Mouse (Mus musculus) CD4-positive, CD25-positive, alpha-beta regulatory T cell, adult 2 months (primary cell): Measurements from ENCODE around the gene Atxn1.
A peak's percentile ranks its signal among the peaks of the same experiment; 100 is the strongest.

Source experiments
- DNase-seq: peaks from one replicate; pipeline ENCODE4 v3.0.0-alpha.2; 2012; ENCODE audit warnings: low read depth, low spot score

The Atxn1 gene

GRCm38 (mm10) chr13:45632133-45632532, 332.7 kb downstream of the Atxn1 start:
- peak; percentile 32 for DNase-seq

GRCm38 (mm10) chr13:45630518-45631290, 334.1 kb downstream of the Atxn1 start:
- DNase-seq, result no peak

- DNase-seq, result no peak
These were observed 335.1 kb downstream of the Atxn1 start for GRCm38 (mm10) chr13:45629750-45630149.

DNA sequence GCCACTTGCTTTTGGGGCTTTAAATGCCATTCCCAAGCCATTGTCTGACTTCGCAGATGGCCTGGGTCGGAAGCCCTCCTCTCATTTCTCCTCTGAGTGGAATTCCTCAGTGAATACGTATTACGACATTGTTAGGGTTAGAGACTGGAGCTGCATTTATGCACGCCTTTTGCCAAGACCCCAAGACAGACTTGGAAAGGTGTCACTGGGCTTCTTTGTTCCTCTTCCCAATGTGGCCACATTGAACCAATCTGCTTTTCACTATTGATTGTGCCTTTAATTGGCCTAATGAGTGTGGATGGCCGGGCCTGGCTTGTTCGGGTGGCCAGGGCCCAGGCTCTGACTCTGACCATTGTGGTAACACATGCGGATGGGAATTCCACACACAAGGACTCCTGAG, 336.5 kb downstream of the Atxn1 start:
- DNase-seq, result no peak

GRCm38 (mm10) chr13:45627206-45627751, 337.5 kb downstream of the Atxn1 start:
- no peak for DNase-seq

- no peak for DNase-seq
These were observed 339.1 kb downstream of the Atxn1 start for GRCm38 (mm10) chr13:45625740-45626139.

DNA sequence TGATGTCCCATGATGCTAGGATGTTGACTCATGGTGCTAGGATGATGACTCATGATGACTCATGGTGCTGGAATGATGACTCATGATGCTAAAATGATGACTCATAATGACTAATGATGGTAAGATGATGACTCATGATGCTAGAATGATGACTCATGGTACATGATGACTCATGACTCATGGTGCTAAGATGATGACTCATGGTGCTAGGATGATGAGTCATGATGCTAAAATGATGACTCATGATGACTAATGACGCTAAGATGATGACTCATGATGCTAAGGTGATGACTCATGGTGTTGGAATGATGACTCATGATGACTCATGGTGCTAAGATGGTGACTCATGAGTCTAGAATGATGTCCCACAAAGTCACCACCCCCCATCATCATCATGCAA, 341.0 kb downstream of the Atxn1 start:
- DNase-seq, result peak; percentile 63

GRCm38 (mm10) chr13:45622871-45623546, 341.8 kb downstream of the Atxn1 start:
- no peak for DNase-seq

DNA sequence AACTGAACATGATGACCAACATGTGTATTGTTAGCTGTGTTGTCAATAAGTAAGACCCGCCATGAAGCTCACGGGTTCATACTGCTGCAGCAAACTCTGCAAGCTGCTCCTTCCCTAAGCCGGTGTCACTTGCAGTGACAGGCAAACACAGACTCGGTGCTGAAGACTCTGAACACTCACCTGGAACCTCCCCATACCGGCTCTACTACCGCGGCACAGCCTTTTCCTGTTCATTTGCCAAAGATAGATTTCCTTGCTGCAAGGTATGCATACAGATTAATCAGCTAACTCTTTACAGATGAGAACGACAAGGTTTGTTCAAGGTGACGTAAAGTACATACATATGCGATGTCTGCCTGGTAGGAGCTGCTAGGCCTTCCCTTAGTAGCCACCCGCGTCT, 344.1 kb downstream of the Atxn1 start:
- no peak for DNase-seq

GRCm38 (mm10) chr13:45620281-45620680, 344.5 kb downstream of the Atxn1 start:
- no peak for DNase-seq

DNA sequence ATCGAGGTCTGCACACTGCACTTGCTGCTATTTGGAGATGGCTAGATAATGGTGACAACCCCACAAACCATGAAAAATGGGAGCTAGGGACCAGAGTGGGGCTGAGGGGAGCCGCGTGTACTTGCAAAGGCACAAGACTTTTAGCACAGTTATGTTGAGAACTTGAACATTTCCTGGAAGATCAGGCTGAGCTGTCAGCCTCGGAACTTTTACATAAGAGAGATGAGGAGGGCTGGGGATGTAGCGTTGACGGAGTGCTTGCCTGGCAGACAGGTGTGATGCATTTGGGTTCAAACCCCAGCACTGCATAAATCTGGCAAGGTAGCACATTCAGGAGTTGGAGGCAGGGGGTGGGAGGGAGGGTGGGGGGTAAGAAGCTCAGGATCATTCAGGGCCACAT, 346.8 kb downstream of the Atxn1 start:
- DNase-seq, result no peak

DNA sequence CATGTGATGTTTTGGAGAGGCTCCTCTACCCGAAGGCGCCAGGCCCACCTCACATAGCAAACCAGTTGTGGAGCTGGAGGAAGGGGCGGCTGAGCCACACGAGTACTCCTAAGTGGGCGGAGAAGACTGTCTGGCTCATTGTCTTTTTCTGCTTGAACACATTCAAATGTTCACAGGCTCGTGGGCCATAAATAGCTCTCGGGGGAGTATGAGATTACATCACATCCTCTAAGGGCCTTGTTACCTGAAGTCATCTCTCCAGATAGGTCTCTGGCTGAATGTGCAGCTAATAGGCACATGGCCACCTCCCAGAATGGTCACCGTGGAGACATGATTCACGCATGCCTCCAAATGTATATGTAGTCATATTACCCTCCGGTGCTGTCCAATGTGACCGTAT, 350.0 kb downstream of the Atxn1 start:
- DNase-seq, result no peak

- peak; percentile 47 for DNase-seq
These were observed 351.5 kb downstream of the Atxn1 start for GRCm38 (mm10) chr13:45613346-45613745.

DNA sequence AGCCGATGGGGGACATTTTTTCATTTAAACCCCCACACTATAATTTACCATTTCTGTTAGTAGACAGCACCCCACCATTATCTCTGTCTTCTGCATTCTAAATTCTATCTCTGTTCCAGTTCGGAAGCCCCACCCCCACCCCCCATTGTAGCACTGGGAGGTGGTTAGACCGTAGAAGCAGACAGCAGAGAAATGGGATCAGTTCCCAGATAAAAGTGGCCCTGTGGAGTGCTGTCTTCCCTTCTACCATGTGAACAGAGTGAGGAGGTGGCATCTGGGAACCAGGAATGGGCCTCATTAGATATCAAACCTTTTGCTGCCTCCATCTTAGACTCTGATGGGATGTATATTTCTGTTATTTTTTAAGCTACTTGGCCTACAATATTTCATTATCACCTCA, 353.3 kb downstream of the Atxn1 start:
- no peak for DNase-seq

GRCm38 (mm10) chr13:45609461-45609860, 355.3 kb downstream of the Atxn1 start:
- no peak for DNase-seq

GRCm38 (mm10) chr13:45608593-45608992, 356.2 kb downstream of the Atxn1 start:
- peak; percentile 20 for DNase-seq

- DNase-seq, result no peak
These were observed 356.9 kb downstream of the Atxn1 start for GRCm38 (mm10) chr13:45607946-45608345.

- no peak for DNase-seq
These were observed 361.2 kb downstream of the Atxn1 start for GRCm38 (mm10) chr13:45603636-45604035.

- no peak for DNase-seq
These were observed 364.4 kb downstream of the Atxn1 start for GRCm38 (mm10) chr13:45600443-45600842.

DNA sequence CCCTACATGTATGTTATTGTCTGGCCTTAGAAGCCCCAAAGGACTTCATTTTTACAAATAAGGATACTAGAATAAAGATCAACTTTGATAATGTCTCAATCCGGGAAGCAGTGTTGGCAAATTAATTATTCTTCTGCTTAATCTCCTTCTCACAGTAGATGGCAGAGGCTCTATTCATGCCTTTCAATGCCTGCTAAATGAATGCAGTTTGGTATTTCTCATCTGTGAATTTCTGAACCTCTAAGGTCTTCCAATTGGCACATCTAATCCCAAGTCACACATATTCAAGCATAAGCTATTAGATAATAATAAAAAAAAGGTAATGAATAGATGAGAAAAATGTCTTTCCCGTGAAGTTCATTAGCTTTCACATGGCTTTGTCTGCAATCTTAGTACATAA, 365.0 kb downstream of the Atxn1 start:
- DNase-seq, result no peak

GRCm38 (mm10) chr13:45595416-45595815, 369.4 kb downstream of the Atxn1 start:
- DNase-seq, result no peak

DNA sequence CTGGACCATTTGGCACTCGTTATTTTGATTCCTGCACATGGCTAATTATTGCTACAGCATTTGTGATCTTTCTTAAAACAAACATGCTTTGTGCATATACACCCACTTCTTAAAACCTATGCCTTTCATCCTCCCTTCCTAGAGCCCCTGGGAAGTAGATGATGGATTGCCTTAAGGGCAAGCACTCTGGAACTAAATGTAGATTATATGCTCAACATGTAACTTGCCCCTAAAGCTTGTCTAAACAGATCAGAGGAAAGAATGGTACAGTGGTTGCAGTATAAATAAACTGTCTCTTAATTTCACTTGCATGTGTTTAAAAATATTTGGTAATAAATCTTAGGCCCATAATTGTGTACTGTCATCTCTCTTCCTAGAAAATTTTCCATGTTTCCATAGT, 370.9 kb downstream of the Atxn1 start:
- no peak for DNase-seq

DNA sequence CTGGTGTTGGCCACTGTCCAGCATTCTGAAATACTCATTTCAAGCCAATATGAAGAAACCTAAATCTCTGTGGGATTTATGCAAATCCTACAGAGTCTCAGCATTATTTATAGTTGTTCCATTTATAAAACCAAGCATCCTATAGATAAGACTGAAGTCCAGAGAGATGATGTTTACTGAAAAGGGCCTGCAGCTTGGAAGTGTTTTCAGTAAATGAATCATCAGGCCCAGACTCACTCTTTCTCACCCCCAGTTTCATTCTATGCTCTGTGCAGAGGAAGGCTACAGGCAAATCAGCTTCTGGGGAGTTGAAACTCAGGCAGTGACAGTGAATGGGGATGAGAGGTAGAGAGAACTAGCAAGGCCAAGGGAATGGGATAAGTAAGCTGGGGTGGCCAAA, 373.9 kb downstream of the Atxn1 start:
- DNase-seq, result no peak
